12 mouse cellular contexts compared by ENCODE assay signal in genomic region chr19:25805351-25805750, GRCm38 (mm10).
DNase-seq lines count a peak whose midpoint lies in the region; ATAC-seq and TF ChIP-seq lines count a peak whose summit lies in the region.
"Had no signal": no experiment of that assay in that cellular context is flagged by ENCODE, and none has a peak within 500 bp of the region (broad histone marks: within the 10 kb centered on the region; RNA-seq: fewer than 3 reads in every experiment).

No protein-coding gene starts in this region.

- no peak overlapping the region for H3K9ac ChIP-seq in embryonic facial prominence, embryonic 14.5 days (ENCODE audit: low read depth, low read length)
- no peak overlapping the region for H3K9ac ChIP-seq in liver, postnatal 0 days (replicated peaks)
- H3K9ac ChIP-seq: limb, embryonic 12.5 days; neural tube, embryonic 13.5 days had no signal

- no peak overlapping the region for H3K27ac ChIP-seq in gastrocnemius, adult 2 months
- no peak overlapping the region for H3K27ac ChIP-seq in embryonic facial prominence, embryonic 14.5 days (replicated peaks; ENCODE audit: low read depth, low read length)
- no peak overlapping the region for H3K27ac ChIP-seq in liver, postnatal 0 days (ENCODE audit: low read depth)
- H3K27ac ChIP-seq: limb, embryonic 12.5 days; macrophage; neural tube, embryonic 13.5 days had no signal

- TF ChIP-seq CTCF in gastrocnemius, adult 2 months (IDR thresholded peaks at IDR 0.05): no peak
- no peak for TF ChIP-seq CTCF in liver, postnatal 0 days (IDR thresholded peaks at IDR 0.05; ENCODE audit: low read depth)

- no peak for ATAC-seq in embryonic facial prominence, embryonic 14.5 days (ENCODE audit: low read depth)
- no peak for ATAC-seq in liver, postnatal 0 days
- ATAC-seq: inflammation-experienced regulatory T-cells, adult 6 months had no signal

- intact Hi-C loops in gastrocnemius, adult 2 months (cut with DNase I): no loop called here

- H3K9me3 ChIP-seq in embryonic facial prominence, embryonic 14.5 days (ENCODE audit: control insufficient read depth, low read length): no peaks in the 10 kb centered on the region
- H3K9me3 ChIP-seq in liver, postnatal 0 days (ENCODE audit: low read length): no peaks in the 10 kb centered on the region
- H3K9me3 ChIP-seq: limb, embryonic 12.5 days; neural tube, embryonic 13.5 days had no signal

- H3K4me1 ChIP-seq in embryonic facial prominence, embryonic 14.5 days (ENCODE audit: control insufficient read depth, insufficient read depth, low read length): no peaks in the 10 kb centered on the region
- no peaks in the 10 kb centered on the region for H3K4me1 ChIP-seq in liver, postnatal 0 days (ENCODE audit: insufficient read depth)
- H3K4me1 ChIP-seq: neural tube, embryonic 13.5 days had no signal

- no peaks in the 10 kb centered on the region for H3K27me3 ChIP-seq in embryonic facial prominence, embryonic 14.5 days (replicated peaks; ENCODE audit: control insufficient read depth, insufficient read depth, low read length)
- H3K27me3 ChIP-seq in liver, postnatal 0 days (ENCODE audit: insufficient read depth, low read length): no peaks in the 10 kb centered on the region
- H3K27me3 ChIP-seq: neural tube, embryonic 13.5 days had no signal

- H3K4me3 ChIP-seq in gastrocnemius, adult 2 months: no peak overlapping the region
- H3K4me3 ChIP-seq in embryonic facial prominence, embryonic 14.5 days (ENCODE audit: low read depth, low read length): no peak overlapping the region
- no peak overlapping the region for H3K4me3 ChIP-seq in liver, postnatal 0 days (ENCODE audit: low read depth, low read length)
- H3K4me3 ChIP-seq: limb, embryonic 12.5 days; neural tube, embryonic 13.5 days had no signal

- H3K4me2 ChIP-seq in embryonic facial prominence, embryonic 14.5 days (ENCODE audit: low read depth, low read length): no peak overlapping the region
- no peak overlapping the region for H3K4me2 ChIP-seq in liver, postnatal 0 days (ENCODE audit: low read depth, low read length)
- H3K4me2 ChIP-seq: limb, embryonic 12.5 days; neural tube, embryonic 13.5 days had no signal

- DNase-seq in gastrocnemius, adult 2 months: peak; percentile 24
- DNase-seq in gastrocnemius, adult 18-20 months (ENCODE audit: low spot score): no peak
- DNase-seq in embryonic facial prominence, embryonic 14.5 days (ENCODE audit: low spot score): peak; percentile 20
- DNase-seq in left cerebral cortex, adult 11 months (ENCODE audit: low spot score): peak; percentile 4
- peak; percentile 22 to 53 for DNase-seq in right cerebral cortex, postnatal 10 days (ENCODE audit: low spot score in 2 of 2)
- no peak for DNase-seq in liver, postnatal 0 days
- DNase-seq in thymus, postnatal 10 days (ENCODE audit: low spot score in 2 of 2): no peak
- DNase-seq in ovary, postnatal 36 days (ENCODE audit: low spot score): no peak

- no peaks in the 10 kb centered on the region for H3K36me3 ChIP-seq in embryonic facial prominence, embryonic 14.5 days (ENCODE audit: control insufficient read depth, insufficient read depth, low read length)
- no peaks in the 10 kb centered on the region for H3K36me3 ChIP-seq in liver, postnatal 0 days (replicated peaks; ENCODE audit: insufficient read depth, low read length)
- H3K36me3 ChIP-seq: limb, embryonic 12.5 days; neural tube, embryonic 13.5 days had no signal

- WGBS in embryonic facial prominence, embryonic 14.5 days: 33% methylated on average over 11 of the region's 11 CpGs
- WGBS in liver, postnatal 0 days (ENCODE audit: insufficient replicate concordance): 75% methylated on average over 11 of the region's 11 CpGs

- no peak for TF ChIP-seq EP300 in liver, postnatal 0 days (IDR thresholded peaks at IDR 0.05; ENCODE audit: low read depth)

Comparison
In these comparisons a context has a peak if more than half of its experiments do, and no peak if none do; other contexts are left out.
1. DNase-seq: peak in gastrocnemius, adult 2 months (single experiment), embryonic facial prominence, embryonic 14.5 days (single experiment), left cerebral cortex, adult 11 months (single experiment) and right cerebral cortex, postnatal 10 days (2 of 2); none in gastrocnemius, adult 18-20 months (single experiment), liver, postnatal 0 days (single experiment), thymus, postnatal 10 days (0 of 2) and ovary, postnatal 36 days (single experiment).